Mouse (Mus musculus) kidney, postnatal 10 days (tissue): Measurements from ENCODE around the gene Drd2.

Source experiments
- DNase-seq: peaks from one replicate; pipeline ENCODE4 v3.0.0; 2021; ENCODE audit warnings: mixed read lengths

The Drd2 gene

DNA sequence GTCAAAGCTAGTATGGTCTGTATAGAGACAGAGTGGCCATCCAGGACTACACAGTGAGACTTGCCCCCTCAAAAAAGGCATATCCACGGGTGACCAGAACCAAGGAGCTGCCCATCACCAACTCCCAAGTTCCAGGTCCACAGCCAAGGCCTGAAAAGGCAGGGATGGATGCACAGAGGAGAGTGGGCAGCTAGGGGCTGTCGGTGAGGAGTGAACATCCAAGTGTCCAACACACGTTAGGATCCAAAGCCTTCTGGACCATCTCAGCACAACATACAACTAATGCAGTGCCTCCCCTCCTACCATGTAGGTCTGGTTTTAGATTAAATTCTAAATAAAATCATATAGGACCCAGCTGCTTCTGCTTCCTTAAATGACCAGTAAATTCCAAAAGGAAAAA is 115.7 kb downstream of the Drd2 start:
- DNase-seq = no peak
